ENCODE assay signal across 24 mouse cellular contexts in genomic region chr7:143536251-143536650, GRCm38 (mm10). TPM values are rescaled to one million over a fixed set of nuclear protein-coding genes. Genes with fewer than 3 reads are reported as not detected.
DNase-seq lines count a peak whose midpoint lies in the region; ATAC-seq and TF ChIP-seq lines count a peak whose summit lies in the region.
"Had no signal": no experiment of that assay in that cellular context is flagged by ENCODE, and none has a peak within 500 bp of the region (broad histone marks: within the 10 kb centered on the region; RNA-seq: fewer than 3 reads in every experiment).

No protein-coding gene starts in this region.

- TF ChIP-seq POLR2A in liver, adult 2 months (IDR thresholded peaks at IDR 0.05; ENCODE audit: extremely low read depth, insufficient read depth, low read length): no peak

- peak; percentile 67 for DNase-seq in liver, adult 2 months (ENCODE audit: extremely low read depth, low read depth, low spot score)
- no peak for DNase-seq in liver, postnatal 0 days
- peak; percentile 52 for DNase-seq in lung, postnatal 36 days
- no peak for DNase-seq in lung, adult 18-20 months
- DNase-seq in adipocyte (ENCODE audit: low spot score): peak; percentile 61
- no peak for DNase-seq in layer of hippocampus, adult 2 months (ENCODE audit: low spot score in 2 of 2)
- DNase-seq: adrenal gland, adult 2 months; adrenal gland, adult 8-10 months; adrenal gland, postnatal 10 days; adrenal gland, postnatal 14 days; adrenal gland, postnatal 25 days; adrenal gland, postnatal 36 days; B cell, adult 2 months; cerebellum, adult 11 months; cerebellum, adult 11-12 months; cerebellum, adult 18-20 months; cerebellum, adult 2 months had no signal

- no peak overlapping the region for H3K27ac ChIP-seq in liver, adult 2 months (replicated peaks; ENCODE audit: insufficient read depth, low read depth, low read length)
- H3K27ac ChIP-seq in liver, postnatal 0 days (ENCODE audit: low read depth): no peak overlapping the region
- peak overlapping the region; percentile 72 for H3K27ac ChIP-seq in brown adipose tissue, adult 24 weeks (replicated peaks; ENCODE audit: low read depth, low read length)
- H3K27ac ChIP-seq in layer of hippocampus, adult 2 months: no peak overlapping the region
- H3K27ac ChIP-seq in intestine, postnatal 0 days (ENCODE audit: low read depth, low read length): no peak overlapping the region

- ATAC-seq in liver, postnatal 0 days: no peak
- no peak for ATAC-seq in intestine, postnatal 0 days
- ATAC-seq: activated CD4-positive, CD25-positive, alpha-beta regulatory T cell, adult 4 months; CD4-positive, CD25-positive, alpha-beta regulatory T cell, adult 4 months; Patski had no signal

- 77% methylated on average over 3 of the region's 3 CpGs for WGBS in liver, adult 2 months
- 90% methylated on average over 3 of the region's 3 CpGs for WGBS in liver, postnatal 0 days (ENCODE audit: insufficient replicate concordance)
- WGBS in intestine, postnatal 0 days: 86% methylated on average over 3 of the region's 3 CpGs

- no peaks in the 10 kb centered on the region for H3K9me3 ChIP-seq in liver, postnatal 0 days (ENCODE audit: low read length)
- no peaks in the 10 kb centered on the region for H3K9me3 ChIP-seq in intestine, postnatal 0 days (ENCODE audit: control insufficient read depth)
- H3K9me3 ChIP-seq: G1E had no signal

- H3K4me2 ChIP-seq in liver, postnatal 0 days (ENCODE audit: low read depth, low read length): no peak overlapping the region
- H3K4me2 ChIP-seq in intestine, postnatal 0 days (replicated peaks; ENCODE audit: low read depth): no peak overlapping the region

- peaks cover 2% of the 10 kb centered on the region; the same call in 1 of the 2 replicates for H3K4me1 ChIP-seq in liver, adult 2 months (ENCODE audit: control insufficient read depth, insufficient read depth, low read length)
- peaks cover 9% of the 10 kb centered on the region for H3K4me1 ChIP-seq in liver, postnatal 0 days (ENCODE audit: insufficient read depth)
- H3K4me1 ChIP-seq in brown adipose tissue, adult 24 weeks (ENCODE audit: control insufficient read depth, insufficient read depth, insufficient read length, low read length): peaks cover 9% of the 10 kb centered on the region; the same call in 1 of the 2 replicates
- H3K4me1 ChIP-seq in intestine, postnatal 0 days (replicated peaks; ENCODE audit: control insufficient read depth, insufficient read depth, low read length): no peaks in the 10 kb centered on the region

- TF ChIP-seq CTCF in liver, adult 2 months (IDR thresholded peaks at IDR 0.05; ENCODE audit: low read depth, low read length): no peak
- no peak for TF ChIP-seq CTCF in liver, postnatal 0 days (IDR thresholded peaks at IDR 0.05; ENCODE audit: low read depth)
- TF ChIP-seq CTCF in layer of hippocampus, adult 2 months (conservative IDR thresholded peaks at IDR 0.05): no peak
- no peak for TF ChIP-seq CTCF in intestine, postnatal 0 days (IDR thresholded peaks at IDR 0.05; ENCODE audit: low read depth)

- peaks cover 14% of the 10 kb centered on the region; the same call in 1 of the 2 replicates for H3K79me2 ChIP-seq in liver, adult 2 months (ENCODE audit: control insufficient read depth, insufficient read depth, low read length)

- no peak overlapping the region for H3K9ac ChIP-seq in liver, adult 2 months (ENCODE audit: low read depth, low read length)
- no peak overlapping the region for H3K9ac ChIP-seq in liver, postnatal 0 days (replicated peaks)
- no peak overlapping the region for H3K9ac ChIP-seq in intestine, postnatal 0 days (ENCODE audit: low read depth, low read length)

- H3K36me3 ChIP-seq in liver, adult 2 months (ENCODE audit: control insufficient read depth, insufficient read depth, low read length): peaks cover 67% of the 10 kb centered on the region
- H3K36me3 ChIP-seq in liver, postnatal 0 days (replicated peaks; ENCODE audit: insufficient read depth, low read length): peaks cover 91% of the 10 kb centered on the region
- peaks cover 77% of the 10 kb centered on the region for H3K36me3 ChIP-seq in intestine, postnatal 0 days (ENCODE audit: control insufficient read depth, insufficient read depth)

- H3K27me3 ChIP-seq in liver, adult 2 months (ENCODE audit: control insufficient read depth, insufficient read depth, low read length): no peaks in the 10 kb centered on the region
- no peaks in the 10 kb centered on the region for H3K27me3 ChIP-seq in liver, postnatal 0 days (ENCODE audit: insufficient read depth, low read length)
- H3K27me3 ChIP-seq in intestine, postnatal 0 days (replicated peaks; ENCODE audit: control insufficient read depth, insufficient read depth, low read length): no peaks in the 10 kb centered on the region
- H3K27me3 ChIP-seq: CH12.LX, Patski had no signal

- H3K4me3 ChIP-seq in liver, adult 2 months (ENCODE audit: insufficient read depth, low read depth, low read length): no peak overlapping the region
- H3K4me3 ChIP-seq in liver, postnatal 0 days (ENCODE audit: low read depth, low read length): no peak overlapping the region
- no peak overlapping the region for H3K4me3 ChIP-seq in brown adipose tissue, adult 24 weeks (ENCODE audit: insufficient read depth, low read depth, low read length)
- no peak overlapping the region for H3K4me3 ChIP-seq in layer of hippocampus, adult 2 months
- H3K4me3 ChIP-seq in intestine, postnatal 0 days (ENCODE audit: low read depth, low read length): no peak overlapping the region

- no peak for TF ChIP-seq EP300 in liver, postnatal 0 days (IDR thresholded peaks at IDR 0.05; ENCODE audit: low read depth)

RNA-seq across cellular contexts. Expression of gene Nap1l4, which starts 12.7 kb away (rescaled TPM):
- 40.7 and 42.0 TPM in 2 replicates for total RNA-seq in liver, adult 2 months (2014; rRNA removed)
- polyA plus RNA-seq in liver, adult 2 months (2012; rRNA removed): 24.0 and 25.7 TPM in 2 replicates
- polyA plus RNA-seq in liver, postnatal 0 days (2015; fragmentation: Nextera tagmentation; extraction: Ambion mirVana): 55.7 and 61.2 TPM in 2 replicates
- 119 and 172 TPM in 2 replicates for polyA plus RNA-seq in brown adipose tissue, adult 24 weeks (2012; ENCODE audit: insufficient read depth, insufficient read length, missing spikeins)
- total RNA-seq in layer of hippocampus, adult 2 months (2021): 100 to 1,000 TPM; 106 to 119 TPM
- 79.9 and 85.0 TPM in 2 replicates for polyA plus RNA-seq in intestine, postnatal 0 days (2015; fragmentation: Nextera tagmentation; extraction: Ambion mirVana)

RNA-seq across cellular contexts. Expression of gene Phlda2, which starts 33.3 kb away (rescaled TPM):
- total RNA-seq in liver, adult 2 months (2014; rRNA removed): 0.28 TPM in 1 of 2 replicates, not detected in the other
- 0.40 TPM in 1 of 2 replicates, not detected in the other for polyA plus RNA-seq in liver, adult 2 months (2012; rRNA removed)
- polyA plus RNA-seq in liver, postnatal 0 days (2015; fragmentation: Nextera tagmentation; extraction: Ambion mirVana): 10.5 and 10.8 TPM in 2 replicates
- not detected in 2 replicates for polyA plus RNA-seq in brown adipose tissue, adult 24 weeks (2012; ENCODE audit: insufficient read depth, insufficient read length, missing spikeins)
- total RNA-seq in layer of hippocampus, adult 2 months (2021): not detected
- polyA plus RNA-seq in intestine, postnatal 0 days (2015; fragmentation: Nextera tagmentation; extraction: Ambion mirVana): 1.0 and 1.3 TPM in 2 replicates
- total RNA-seq: CH12.LX had no signal
- polyA plus RNA-seq: activated CD4-positive, CD25-positive, alpha-beta regulatory T cell, adult 4 months; cerebellum, adult 2 months; Patski had no signal

Comparison
In these comparisons a context has a peak if more than half of its experiments do, and no peak if none do; other contexts are left out.
1. DNase-seq: peak in liver, adult 2 months (single experiment), lung, postnatal 36 days (single experiment) and adipocyte (single experiment); none in liver, postnatal 0 days (single experiment), lung, adult 18-20 months (0 of 2) and layer of hippocampus, adult 2 months (0 of 2).